Mouse (Mus musculus): ENCODE data around the gene Phlpp1. TPM values are rescaled to one million over a fixed set of nuclear protein-coding genes. Genes with fewer than 3 reads are reported as not detected.

The Phlpp1 gene
- polyA plus RNA-seq, 1 experiment from 2014 or later = 6.5 TPM

- peaks cover 5% of the 10 kb centered on the region; the same call in 1 of the 2 replicates for H3K4me1 ChIP-seq (ENCODE audit: control insufficient read depth, insufficient read depth, low read length)
- H3K27ac ChIP-seq (ENCODE audit: low read depth, low read length) = no peak overlapping the region
- no peak overlapping the region for H3K4me2 ChIP-seq (ENCODE audit: low read depth)
- no peaks in the 10 kb centered on the region for H3K27me3 ChIP-seq (ENCODE audit: control insufficient read depth, insufficient read depth, low read length)
- ATAC-seq (ENCODE audit: insufficient read depth, low FRiP score, low TSS enrichment) = no peak
- H3K9ac ChIP-seq (ENCODE audit: low read length) = no peak overlapping the region
- DNase-seq (ENCODE audit: low spot score) = no peak
- H3K36me3 ChIP-seq (ENCODE audit: control insufficient read depth, insufficient read depth, low read length) = no peaks in the 10 kb centered on the region
- no peaks in the 10 kb centered on the region for H3K9me3 ChIP-seq (ENCODE audit: control insufficient read depth, low read length)
- H3K4me3 ChIP-seq (ENCODE audit: low read depth, low read length) = no peak overlapping the region
- 67% methylated on average over 5 of the region's 5 CpGs for WGBS
Observed at GRCm38 (mm10) chr1:106208581-106208980, 37.0 kb downstream of the Phlpp1 start.

- Histone ChIP-seq H3K9me3 (ENCODE audit: control insufficient read depth, low read length) (no peaks in the 10 kb centered on the region), H3K4me1 (ENCODE audit: control insufficient read depth, insufficient read depth, low read length) (no peaks in the 10 kb centered on the region), H3K9ac (ENCODE audit: low read length) (no peak overlapping the region), H3K27me3 (ENCODE audit: control insufficient read depth, insufficient read depth, low read length) (no peaks in the 10 kb centered on the region), H3K27ac (ENCODE audit: low read depth, low read length) (no peak overlapping the region), H3K4me2 (ENCODE audit: low read depth) (no peak overlapping the region), H3K4me3 (ENCODE audit: low read depth, low read length) (no peak overlapping the region), H3K36me3 (ENCODE audit: control insufficient read depth, insufficient read depth, low read length) (no peaks in the 10 kb centered on the region)
- DNase-seq (ENCODE audit: low spot score) (no peak), ATAC-seq (ENCODE audit: insufficient read depth, low FRiP score, low TSS enrichment) (no peak)
- 71% methylated on average over 3 of the region's 3 CpGs for WGBS
Observed at GRCm38 (mm10) chr1:106210461-106210860, 38.9 kb downstream of the Phlpp1 start.

GRCm38 (mm10) chr1:106211146-106211545, 39.6 kb downstream of the Phlpp1 start:
- no peak overlapping the region for H3K4me2 ChIP-seq (ENCODE audit: low read depth)
- no peaks in the 10 kb centered on the region for H3K27me3 ChIP-seq (ENCODE audit: control insufficient read depth, insufficient read depth, low read length)
- H3K36me3 ChIP-seq (ENCODE audit: control insufficient read depth, insufficient read depth, low read length) = no peaks in the 10 kb centered on the region
- H3K4me1 ChIP-seq (ENCODE audit: control insufficient read depth, insufficient read depth, low read length) = no peaks in the 10 kb centered on the region
- H3K27ac ChIP-seq (ENCODE audit: low read depth, low read length) = no peak overlapping the region
- no peak for DNase-seq (ENCODE audit: low spot score)
- no peaks in the 10 kb centered on the region for H3K9me3 ChIP-seq (ENCODE audit: control insufficient read depth, low read length)
- whole genome bisulfite sequencing = 77% methylated on average over 5 of the region's 5 CpGs
- no peak for ATAC-seq (ENCODE audit: insufficient read depth, low FRiP score, low TSS enrichment)
- no peak overlapping the region for H3K4me3 ChIP-seq (ENCODE audit: low read depth, low read length)
- no peak overlapping the region for H3K9ac ChIP-seq (ENCODE audit: low read length)

GRCm38 (mm10) chr1:106220431-106220830, 48.9 kb downstream of the Phlpp1 start:
- Histone ChIP-seq H3K4me3 (ENCODE audit: low read depth, low read length) (no peak overlapping the region), H3K9me3 (ENCODE audit: control insufficient read depth, low read length) (no peaks in the 10 kb centered on the region), H3K36me3 (ENCODE audit: control insufficient read depth, insufficient read depth, low read length) (no peaks in the 10 kb centered on the region), H3K27me3 (ENCODE audit: control insufficient read depth, insufficient read depth, low read length) (no peaks in the 10 kb centered on the region), H3K9ac (ENCODE audit: low read length) (no peak overlapping the region), H3K27ac (ENCODE audit: low read depth, low read length) (no peak overlapping the region), H3K4me2 (ENCODE audit: low read depth) (no peak overlapping the region), H3K4me1 (ENCODE audit: control insufficient read depth, insufficient read depth, low read length) (no peaks in the 10 kb centered on the region)
- DNase-seq (ENCODE audit: low spot score) = no peak
- 70% methylated on average over 6 of the region's 6 CpGs for WGBS
- ATAC-seq (ENCODE audit: insufficient read depth, low FRiP score, low TSS enrichment) = no peak

DNA sequence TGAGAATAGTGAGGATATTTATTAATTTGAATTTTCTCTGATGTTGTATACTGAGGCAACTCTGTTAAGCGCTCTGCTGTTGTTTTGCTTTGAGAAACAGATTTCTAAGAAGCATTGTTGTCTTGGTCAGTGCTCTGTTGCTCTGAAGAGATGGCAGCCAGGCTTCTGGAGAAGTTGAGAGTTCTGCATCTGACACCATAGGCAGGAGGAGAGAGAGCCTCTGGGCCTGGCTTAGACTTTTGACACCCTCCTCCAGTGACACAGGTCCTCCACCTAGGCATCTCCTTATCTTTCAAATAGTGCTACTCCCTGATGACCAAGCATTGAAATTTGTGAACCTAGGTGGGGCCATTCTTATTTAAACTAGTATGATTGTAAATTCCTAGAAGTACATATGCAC, 49.8 kb downstream of the Phlpp1 start:
- H3K4me3 ChIP-seq (ENCODE audit: low read depth, low read length) = no peak overlapping the region
- H3K27me3 ChIP-seq (ENCODE audit: control insufficient read depth, insufficient read depth, low read length) = no peaks in the 10 kb centered on the region
- WGBS = 87% methylated on average over 1 of the region's 1 CpGs
- no peak overlapping the region for H3K27ac ChIP-seq (ENCODE audit: low read depth, low read length)
- no peaks in the 10 kb centered on the region for H3K4me1 ChIP-seq (ENCODE audit: control insufficient read depth, insufficient read depth, low read length)
- no peak for ATAC-seq (ENCODE audit: insufficient read depth, low FRiP score, low TSS enrichment)
- no peaks in the 10 kb centered on the region for H3K9me3 ChIP-seq (ENCODE audit: control insufficient read depth, low read length)
- no peaks in the 10 kb centered on the region for H3K36me3 ChIP-seq (ENCODE audit: control insufficient read depth, insufficient read depth, low read length)
- H3K4me2 ChIP-seq (ENCODE audit: low read depth) = no peak overlapping the region
- DNase-seq (ENCODE audit: low spot score) = no peak
- H3K9ac ChIP-seq (ENCODE audit: low read length) = no peak overlapping the region

DNA sequence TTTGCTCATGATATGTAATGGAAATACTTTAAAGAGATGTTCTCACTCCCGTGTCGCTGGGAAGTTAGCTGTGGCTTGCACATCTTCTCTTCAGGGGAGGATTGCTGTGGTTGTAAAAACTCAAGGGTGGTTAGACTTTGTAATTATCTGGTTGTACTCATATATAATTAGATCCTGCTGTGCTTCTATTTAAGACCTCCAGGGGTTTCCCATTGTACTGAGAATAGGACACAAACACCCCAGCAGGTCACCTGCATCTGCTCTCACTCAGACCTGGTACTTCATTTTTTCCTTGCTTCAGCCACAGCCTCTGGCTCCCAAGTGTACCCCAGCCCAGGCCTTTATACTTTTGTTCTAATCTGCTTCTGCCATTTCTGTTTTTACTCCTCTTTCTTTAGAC, 50.4 kb downstream of the Phlpp1 start:
- WGBS = 14% methylated on average over 2 of the region's 2 CpGs
- ATAC-seq (ENCODE audit: insufficient read depth, low FRiP score, low TSS enrichment) = no peak

DNA sequence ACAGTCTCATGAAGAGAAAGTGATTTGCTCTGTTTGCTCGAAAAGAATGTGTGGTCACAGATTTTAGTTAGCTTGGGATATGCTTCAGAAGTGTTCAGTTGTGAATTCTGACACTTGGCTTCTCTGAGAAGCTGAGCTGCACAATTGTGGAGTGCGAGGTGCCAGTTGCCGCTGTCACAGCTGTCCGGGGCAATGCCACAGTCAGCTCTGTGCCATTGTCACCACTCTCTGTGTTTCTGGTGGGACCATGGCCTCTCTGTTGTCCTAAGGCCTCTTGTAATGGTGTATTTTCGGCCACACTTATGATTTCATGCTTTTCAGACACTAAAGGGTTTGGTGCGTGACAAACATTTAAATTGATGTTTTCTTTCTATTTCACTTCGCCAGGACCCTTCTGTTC, 55.1 kb downstream of the Phlpp1 start:
- H3K9me3 ChIP-seq (ENCODE audit: control insufficient read depth, low read length) = no peaks in the 10 kb centered on the region
- DNase-seq (ENCODE audit: low spot score) = no peak
- 73% methylated on average over 7 of the region's 7 CpGs for whole genome bisulfite sequencing
- H3K27ac ChIP-seq (ENCODE audit: low read depth, low read length) = no peak overlapping the region
- no peak for ATAC-seq (ENCODE audit: insufficient read depth, low FRiP score, low TSS enrichment)
- no peaks in the 10 kb centered on the region for H3K36me3 ChIP-seq (ENCODE audit: control insufficient read depth, insufficient read depth, low read length)
- H3K4me3 ChIP-seq (ENCODE audit: low read depth, low read length) = no peak overlapping the region
- H3K4me2 ChIP-seq (ENCODE audit: low read depth) = no peak overlapping the region
- H3K27me3 ChIP-seq (ENCODE audit: control insufficient read depth, insufficient read depth, low read length) = no peaks in the 10 kb centered on the region
- H3K9ac ChIP-seq (ENCODE audit: low read length) = no peak overlapping the region
- H3K4me1 ChIP-seq (ENCODE audit: control insufficient read depth, insufficient read depth, low read length) = no peaks in the 10 kb centered on the region

More for the DNA sequence above, 50.4 kb downstream of the Phlpp1 start:
- H3K4me2 ChIP-seq (ENCODE audit: low read depth) = no peak overlapping the region
- H3K27ac ChIP-seq (ENCODE audit: low read depth, low read length) = no peak overlapping the region
- no peaks in the 10 kb centered on the region for H3K36me3 ChIP-seq (ENCODE audit: control insufficient read depth, insufficient read depth, low read length)
- no peaks in the 10 kb centered on the region for H3K9me3 ChIP-seq (ENCODE audit: control insufficient read depth, low read length)
- H3K4me1 ChIP-seq (ENCODE audit: control insufficient read depth, insufficient read depth, low read length) = no peaks in the 10 kb centered on the region
- H3K4me3 ChIP-seq (ENCODE audit: low read depth, low read length) = no peak overlapping the region
- H3K9ac ChIP-seq (ENCODE audit: low read length) = no peak overlapping the region
- no peaks in the 10 kb centered on the region for H3K27me3 ChIP-seq (ENCODE audit: control insufficient read depth, insufficient read depth, low read length)
- DNase-seq (ENCODE audit: low spot score) = no peak

DNA sequence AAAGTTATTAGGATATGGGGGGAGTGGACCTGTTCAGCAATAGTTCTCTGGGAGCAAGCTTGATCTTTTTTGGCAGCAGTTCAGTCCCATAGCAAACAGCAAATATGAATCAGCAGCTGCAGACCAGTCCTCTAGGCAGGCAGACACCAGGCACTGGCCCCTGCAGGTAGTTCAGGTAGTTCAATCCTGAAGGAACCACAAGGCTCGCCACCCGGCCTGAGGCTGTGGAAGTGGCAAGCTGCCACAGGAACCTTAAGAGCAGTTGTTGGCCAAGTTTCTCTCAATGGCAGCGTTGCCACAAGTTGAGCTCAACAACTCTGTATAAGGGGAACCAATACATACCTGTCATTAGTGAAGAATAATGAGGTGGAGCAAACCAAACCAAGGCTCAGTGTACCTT, 58.8 kb downstream of the Phlpp1 start:
- WGBS = 85% methylated on average over 3 of the region's 3 CpGs
- Histone ChIP-seq H3K36me3 (ENCODE audit: control insufficient read depth, insufficient read depth, low read length) (no peaks in the 10 kb centered on the region), H3K27me3 (ENCODE audit: control insufficient read depth, insufficient read depth, low read length) (no peaks in the 10 kb centered on the region), H3K4me1 (ENCODE audit: control insufficient read depth, insufficient read depth, low read length) (no peaks in the 10 kb centered on the region), H3K9me3 (ENCODE audit: control insufficient read depth, low read length) (no peaks in the 10 kb centered on the region), H3K9ac (ENCODE audit: low read length) (no peak overlapping the region), H3K27ac (ENCODE audit: low read depth, low read length) (no peak overlapping the region), H3K4me3 (ENCODE audit: low read depth, low read length) (no peak overlapping the region), H3K4me2 (ENCODE audit: low read depth) (no peak overlapping the region)
- DNase-seq (ENCODE audit: low spot score) = no peak
- no peak for ATAC-seq (ENCODE audit: insufficient read depth, low FRiP score, low TSS enrichment)

DNA sequence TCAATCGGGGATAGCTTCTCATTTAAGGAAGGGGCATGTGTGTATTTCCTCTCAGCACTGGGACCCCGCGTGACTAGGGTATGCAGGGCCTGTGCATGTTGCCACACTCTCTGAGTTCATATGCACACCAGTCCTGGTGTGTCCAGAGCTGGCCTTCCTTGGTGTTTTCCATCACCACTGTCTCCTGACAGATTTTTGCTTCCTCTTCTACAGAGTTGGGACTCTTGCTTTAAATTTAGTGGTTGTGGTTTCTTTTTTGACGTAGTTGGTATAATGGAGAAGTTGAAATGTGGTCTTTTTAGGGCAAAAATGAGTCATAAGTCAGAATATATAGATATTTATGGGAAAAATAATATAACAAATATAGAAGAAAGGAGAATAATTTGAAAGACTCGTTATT, 59.8 kb downstream of the Phlpp1 start:
- Histone ChIP-seq H3K9ac (ENCODE audit: low read length) (no peak overlapping the region), H3K27ac (ENCODE audit: low read depth, low read length) (no peak overlapping the region), H3K27me3 (ENCODE audit: control insufficient read depth, insufficient read depth, low read length) (no peaks in the 10 kb centered on the region), H3K4me2 (ENCODE audit: low read depth) (no peak overlapping the region), H3K36me3 (ENCODE audit: control insufficient read depth, insufficient read depth, low read length) (no peaks in the 10 kb centered on the region), H3K4me3 (ENCODE audit: low read depth, low read length) (no peak overlapping the region), H3K9me3 (ENCODE audit: control insufficient read depth, low read length) (no peaks in the 10 kb centered on the region), H3K4me1 (ENCODE audit: control insufficient read depth, insufficient read depth, low read length) (no peaks in the 10 kb centered on the region)
- ATAC-seq (ENCODE audit: insufficient read depth, low FRiP score, low TSS enrichment) (no peak), DNase-seq (ENCODE audit: low spot score) (no peak)
- 92% methylated on average over 5 of the region's 5 CpGs for WGBS

Measured in neural tube, embryonic 11.5 days (tissue).